Mouse (Mus musculus): Measurements from ENCODE around the gene A630076J17Rik.

A630076J17Rik gene

GRCm38 (mm10) chr3:107229221-107229620 lies 1.2 kb upstream of the A630076J17Rik start:
- in situ Hi-C loops (cut with MboI, MseI), result no loop called here

- in situ Hi-C loops (cut with MboI, MseI), result loop anchor here (5.0 to 10.0 kb wide), 2 partner anchors 335 to 347 kb away; no protein-coding TSS in a partner anchor
These were observed 592 bp upstream of the A630076J17Rik start for GRCm38 (mm10) chr3:107229822-107230221.

DNA sequence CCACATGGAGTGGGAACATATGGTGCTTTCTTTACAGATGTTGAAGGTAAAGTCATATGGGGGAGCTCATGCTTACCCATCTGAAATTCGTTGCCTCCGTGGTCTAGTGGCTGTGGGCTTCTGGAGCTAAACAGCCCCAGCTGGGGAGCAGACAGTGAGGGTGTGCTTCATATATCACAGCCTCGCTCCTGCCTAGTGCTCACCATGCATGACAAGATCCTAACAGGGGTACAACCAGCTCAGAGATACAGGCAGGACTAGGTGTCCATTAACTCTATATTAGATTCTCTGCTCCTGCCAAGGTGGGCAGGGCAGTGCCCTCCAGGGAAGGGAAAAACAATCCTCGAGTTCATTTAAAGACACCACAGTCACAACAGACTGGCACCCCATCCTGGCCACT lies 788 bp downstream of the A630076J17Rik start:
- in situ Hi-C loops (cut with MboI, MseI), result loop anchor here (5.0 to 10.0 kb wide), 2 partner anchors 334 to 346 kb away; no protein-coding TSS in a partner anchor

DNA sequence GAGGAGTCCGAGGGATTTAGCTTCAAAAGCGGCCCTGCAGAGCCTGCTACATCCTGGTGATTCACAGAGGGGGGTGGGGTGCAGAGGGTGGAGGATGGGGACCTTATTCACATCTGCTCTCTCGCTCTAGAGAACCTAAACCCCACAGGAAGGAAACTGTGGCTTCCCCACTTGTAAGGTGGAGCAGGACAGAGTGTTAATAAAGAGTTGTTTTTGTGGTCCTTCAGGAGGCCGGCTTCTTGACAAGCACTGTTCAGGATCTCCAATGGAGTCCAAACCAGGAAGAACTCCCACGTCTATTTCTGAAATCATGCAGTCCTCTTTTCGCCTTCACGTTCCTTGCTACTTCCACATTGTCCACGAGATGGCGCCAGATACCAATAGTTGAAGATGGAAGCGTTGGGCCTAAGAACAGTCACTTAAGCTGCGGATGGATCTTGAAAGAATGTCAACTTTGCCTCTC lies 3.0 kb downstream of the A630076J17Rik start:
- in situ Hi-C loops (cut with MboI, MseI), result loop anchor here (5.0 to 10.0 kb wide), 2 partner anchors 331 to 344 kb away; no protein-coding TSS in a partner anchor

GRCm38 (mm10) chr3:107233945-107234344 lies 3.5 kb downstream of the A630076J17Rik start:
- in situ Hi-C loops (cut with MboI, MseI), result loop anchor here (5.0 to 10.0 kb wide), 2 partner anchors 331 to 343 kb away; no protein-coding TSS in a partner anchor

GRCm38 (mm10) chr3:107238051-107238450 lies 7.6 kb downstream of the A630076J17Rik start:
- in situ Hi-C loops (cut with MboI, MseI), result loop anchor here (5.0 to 10.0 kb wide), 3 partner anchors 229 to 327 kb away; no protein-coding TSS in a partner anchor

DNA sequence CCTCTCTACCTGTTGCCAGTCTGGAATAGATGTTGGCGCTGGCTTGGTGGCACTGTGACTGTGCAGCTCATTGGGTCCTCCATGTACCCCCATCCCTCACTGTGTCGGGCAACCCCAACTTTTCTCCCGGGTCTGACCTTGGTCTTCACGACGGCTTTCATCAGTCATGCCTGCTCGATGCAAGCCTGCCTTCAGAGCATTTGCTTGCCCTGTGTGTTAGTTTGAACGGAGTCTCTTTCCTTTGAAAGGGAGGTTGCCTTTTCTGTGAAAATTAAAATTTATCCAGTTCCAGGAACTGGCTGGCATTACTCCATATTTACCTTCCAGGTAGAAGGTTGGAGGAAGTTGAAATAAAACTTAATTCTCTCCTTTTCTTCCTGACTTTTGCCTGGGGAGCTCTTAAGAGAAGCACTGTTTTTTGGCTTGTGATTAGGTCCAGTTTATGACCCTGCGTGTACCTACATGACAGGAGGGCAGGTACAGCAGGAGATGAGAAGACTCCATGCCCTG lies 8.1 kb downstream of the A630076J17Rik start:
- in situ Hi-C loops (cut with MboI, MseI), result loop anchor here (5.0 to 10.0 kb wide), 3 partner anchors 229 to 326 kb away; no protein-coding TSS in a partner anchor

DNA sequence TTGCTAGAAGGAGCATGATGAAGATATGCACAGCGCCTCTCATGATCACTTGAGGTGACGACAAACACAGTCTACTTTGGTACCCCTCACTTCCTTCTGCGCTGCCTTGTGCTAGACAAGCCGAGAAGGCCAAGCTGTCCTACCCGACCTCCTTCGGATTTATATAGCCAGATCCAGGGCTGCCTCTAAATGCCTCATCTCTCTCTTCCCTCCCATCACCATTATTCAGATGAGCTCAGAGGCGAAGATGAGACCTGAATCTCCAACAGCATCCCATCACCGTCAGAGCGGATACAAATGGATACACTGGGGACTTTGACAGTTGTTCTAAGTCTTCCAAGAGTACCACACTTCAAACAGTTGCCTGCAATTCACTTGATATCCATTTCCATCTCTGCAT lies 9.2 kb downstream of the A630076J17Rik start, which contains the start of gene Prok1:
Gene Prok1 (minus strand): TSS at position 101 of the 400 bp plus-strand sequence.
- in situ Hi-C loops (cut with MboI, MseI), result loop anchor here (5.0 to 10.0 kb wide), 3 partner anchors 228 to 325 kb away; no protein-coding TSS in a partner anchor

GRCm38 (mm10) chr3:107241389-107242094 lies 11.1 kb downstream of the A630076J17Rik start:
- in situ Hi-C loops (cut with MboI, MseI), result no loop called here

GRCm38 (mm10) chr3:107246876-107247275 lies 16.5 kb downstream of the A630076J17Rik start:
- in situ Hi-C loops (cut with MboI, MseI), result no loop called here

GRCm38 (mm10) chr3:107249042-107249441 lies 18.6 kb downstream of the A630076J17Rik start:
- in situ Hi-C loops (cut with MboI, MseI), result no loop called here

DNA sequence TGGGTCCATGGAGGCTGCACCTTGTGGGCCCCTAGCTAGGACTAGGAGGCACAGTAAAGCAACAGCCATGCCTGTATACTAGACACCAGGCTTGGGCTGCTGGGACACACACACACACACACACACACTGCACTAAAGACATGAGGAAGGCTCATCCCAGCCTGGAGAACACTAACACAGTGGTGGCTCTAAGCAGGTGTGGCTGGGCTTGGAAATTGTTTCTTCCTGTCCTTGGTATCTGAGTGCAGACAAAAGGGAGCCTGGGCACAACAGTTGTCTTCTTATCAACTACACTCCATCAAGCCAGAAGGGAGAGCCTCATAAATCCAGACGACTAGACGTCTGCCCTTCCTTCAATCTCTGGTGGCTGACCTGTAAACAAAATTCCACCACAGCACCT lies 19.9 kb downstream of the A630076J17Rik start:
- in situ Hi-C loops (cut with MboI, MseI), result no loop called here

DNA sequence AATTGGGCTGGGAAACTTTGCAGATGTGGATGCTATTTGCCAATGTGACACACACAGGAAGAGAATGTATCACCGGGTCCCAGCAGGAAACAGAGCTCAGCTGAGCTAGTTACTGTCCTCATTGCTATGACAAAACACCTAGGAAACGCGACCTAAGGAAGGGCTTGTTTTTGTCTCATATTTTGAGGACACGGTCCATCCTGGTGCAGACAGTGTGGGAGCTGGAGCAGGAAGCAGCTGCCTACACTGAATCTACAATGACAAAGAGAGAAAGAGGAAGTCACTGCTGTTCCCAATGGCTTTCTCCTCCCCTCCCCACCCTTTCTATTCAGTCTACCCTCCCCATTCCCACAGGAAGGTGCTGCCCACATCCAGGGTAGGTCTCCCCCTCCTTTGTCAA lies 21.6 kb downstream of the A630076J17Rik start:
- in situ Hi-C loops (cut with MboI, MseI), result no loop called here

DNA sequence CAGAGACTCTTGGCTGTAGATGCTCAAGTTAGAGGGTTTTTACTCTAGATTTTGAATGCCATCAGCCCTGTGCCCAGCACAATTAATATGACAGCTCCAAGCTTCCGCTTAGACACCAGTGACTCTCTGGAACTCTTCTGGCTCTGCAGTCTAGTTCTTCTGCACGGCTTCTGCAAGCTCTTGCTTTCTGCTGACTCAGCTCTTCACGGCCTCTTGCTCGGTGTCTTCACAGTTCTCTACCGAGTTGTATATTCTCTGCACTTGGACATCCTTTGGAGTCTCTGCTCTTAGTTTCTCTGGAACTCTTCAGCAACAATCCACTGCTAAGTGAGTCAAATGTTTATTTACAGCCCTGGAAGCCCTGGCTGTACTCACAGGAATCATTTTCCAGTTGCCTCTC lies 23.5 kb downstream of the A630076J17Rik start:
- in situ Hi-C loops (cut with MboI, MseI), result no loop called here

DNA sequence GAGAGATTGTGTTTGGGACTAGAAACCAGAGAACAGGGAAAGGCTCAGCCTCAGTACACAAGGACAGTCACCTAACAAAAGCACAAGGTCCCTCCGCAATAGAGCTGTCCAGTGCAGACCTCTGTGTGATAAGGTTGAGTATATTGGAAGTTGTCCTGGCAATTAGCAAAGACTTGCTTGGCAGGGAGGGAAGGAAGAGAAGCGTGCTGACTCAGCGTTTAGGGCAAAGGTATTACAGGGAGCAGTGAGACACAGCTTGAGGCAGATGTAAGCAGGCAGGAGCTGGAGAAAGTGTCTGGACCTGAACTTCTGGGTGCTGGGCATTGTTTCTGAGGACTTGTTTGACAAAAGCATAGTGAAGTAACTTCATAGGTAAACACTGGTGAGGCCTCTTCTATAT lies 25.6 kb downstream of the A630076J17Rik start:
- in situ Hi-C loops (cut with MboI, MseI), result no loop called here

- in situ Hi-C loops (cut with MboI, MseI), result no loop called here
These were observed 26.3 kb downstream of the A630076J17Rik start for GRCm38 (mm10) chr3:107256724-107257123.

GRCm38 (mm10) chr3:107257924-107258323 lies 27.5 kb downstream of the A630076J17Rik start:
- in situ Hi-C loops (cut with MboI, MseI), result no loop called here

GRCm38 (mm10) chr3:107260956-107261850 lies 30.8 kb downstream of the A630076J17Rik start:
- in situ Hi-C loops (cut with MboI, MseI), result no loop called here

DNA sequence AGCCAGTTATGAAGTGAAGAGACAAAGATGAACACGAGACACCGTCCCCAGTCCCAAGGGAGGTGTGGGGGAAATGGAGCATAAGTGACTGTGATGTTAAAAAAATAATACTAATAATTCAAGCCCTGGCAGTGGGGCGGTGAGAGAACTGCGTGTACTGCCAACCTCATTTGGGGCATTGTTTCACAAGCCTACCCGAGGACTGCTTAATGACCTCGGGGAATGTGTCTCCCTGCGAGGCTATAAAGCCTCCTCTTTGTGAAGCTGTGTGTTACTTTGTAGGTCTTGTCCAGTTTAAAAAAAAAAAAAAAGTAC lies 31.4 kb downstream of the A630076J17Rik start:
- in situ Hi-C loops (cut with MboI, MseI), result no loop called here

GRCm38 (mm10) chr3:107266814-107267345 lies 36.5 kb downstream of the A630076J17Rik start:
- in situ Hi-C loops (cut with MboI, MseI), result no loop called here

DNA sequence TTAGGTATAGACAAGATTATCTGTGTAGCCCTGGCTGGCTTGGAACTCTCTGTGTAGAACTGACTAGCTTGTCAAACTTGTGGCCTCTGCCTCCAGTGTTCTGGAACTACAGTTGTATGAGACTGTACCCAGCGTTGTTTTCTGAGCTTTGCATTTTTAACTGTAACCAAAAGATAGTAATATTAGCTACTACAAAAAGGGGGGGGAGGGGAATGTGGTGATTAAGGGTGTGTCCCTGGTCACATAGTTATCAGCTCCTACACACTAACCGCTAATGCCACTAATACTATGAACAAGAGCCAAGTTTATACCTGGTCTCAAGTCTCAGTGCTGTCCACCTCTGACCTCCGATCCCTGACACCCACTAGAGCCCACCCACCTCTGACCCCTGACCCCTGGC lies 42.0 kb downstream of the A630076J17Rik start:
- in situ Hi-C loops (cut with MboI, MseI), result loop anchor here in 1 of 2 experiments (5.0 kb wide), 1 partner anchor 65 kb away; no protein-coding TSS in a partner anchor
